Mouse (Mus musculus) cerebellum, adult 8-10 months (tissue): ENCODE data around the gene Scgb2b11.
"Not testable (repeated sequence)": the region's sequence is repeated elsewhere in the genome, so short reads cannot be mapped to it uniquely, and the experiment has no call there.

ENCODE experiments used
- DNase-seq: peaks from one replicate; pipeline ENCODE4 v3.0.0; 2022

The Scgb2b11 gene

GRCm38 (mm10) chr7:32211045-32211444, at the start of gene Scgb2b11:
Gene Scgb2b11, minus strand, starts transcription at chr7:32211145.
- DNase-seq: not testable (repeated sequence)

GRCm38 (mm10) chr7:32222540-32222939, 11.6 kb upstream of the Scgb2b11 start, which contains the start of gene Scgb1b11:
Gene Scgb1b11, plus strand, starts transcription at chr7:32222840.
- DNase-seq: not testable (repeated sequence)
